Mouse (Mus musculus) layer of hippocampus, postnatal 25 days (tissue): ENCODE results near the gene Fadd. TPM values are rescaled to one million over a fixed set of nuclear protein-coding genes. Genes with fewer than 3 reads are reported as not detected.

Experiments
- DNase-seq, 2 experiments: peaks; one replicate each; pipeline ENCODE4 v3.0.0; 2022; ENCODE audit warnings: mixed read lengths in 2 of 2, low spot score in 1 of 2; ENCODE audit errors: extremely low spot score in 1 of 2
- total RNA-seq, 2 experiments: library from RNA; stranded (reverse); gene quantifications; 2 replicates each; pipeline ENCODE4 v1.2.3; 2021

Gene Fadd
- total RNA-seq = 1 to 10 TPM; 2.0 to 2.2 TPM

GRCm38 (mm10) chr7:144582284-144582980 lies at the start of gene Fadd:
Gene Fadd, minus strand, starts transcription at chr7:144582463.
- peak; percentile 89 to 93 for DNase-seq

- DNase-seq = no peak
Observed at GRCm38 (mm10) chr7:144630622-144631021, 48.4 kb upstream of the Fadd start.

GRCm38 (mm10) chr7:144628334-144628915 lies 46.2 kb upstream of the Fadd start:
- DNase-seq = no peak

- no peak for DNase-seq
Observed at GRCm38 (mm10) chr7:144627606-144628333, 45.5 kb upstream of the Fadd start.

GRCm38 (mm10) chr7:144626042-144626441 lies 43.8 kb upstream of the Fadd start:
- no peak for DNase-seq

- DNase-seq = peak; percentile 11 to 14
Observed at GRCm38 (mm10) chr7:144620721-144621681, 38.7 kb upstream of the Fadd start.

- DNase-seq = no peak
Observed at GRCm38 (mm10) chr7:144620315-144620714, 38.1 kb upstream of the Fadd start.

GRCm38 (mm10) chr7:144615343-144615742 lies 33.1 kb upstream of the Fadd start:
- no peak for DNase-seq

GRCm38 (mm10) chr7:144612829-144613228 lies 30.6 kb upstream of the Fadd start:
- DNase-seq = no peak

GRCm38 (mm10) chr7:144612351-144612750 lies 30.1 kb upstream of the Fadd start:
- DNase-seq = no peak

GRCm38 (mm10) chr7:144611595-144611994 lies 29.3 kb upstream of the Fadd start:
- DNase-seq = no peak

GRCm38 (mm10) chr7:144609568-144609967 lies 27.3 kb upstream of the Fadd start:
- no peak for DNase-seq

GRCm38 (mm10) chr7:144607862-144608261 lies 25.6 kb upstream of the Fadd start:
- DNase-seq = no peak

- DNase-seq = no peak
Observed at GRCm38 (mm10) chr7:144604735-144605134, 22.5 kb upstream of the Fadd start.

- no peak for DNase-seq
Observed at GRCm38 (mm10) chr7:144604291-144604690, 22.0 kb upstream of the Fadd start.

GRCm38 (mm10) chr7:144600333-144600900 lies 18.2 kb upstream of the Fadd start:
- DNase-seq = no peak

GRCm38 (mm10) chr7:144589508-144589907 lies 7.2 kb upstream of the Fadd start:
- no peak for DNase-seq

- DNase-seq = peak; percentile 44 to 70
Observed at GRCm38 (mm10) chr7:144587291-144587690, 5.0 kb upstream of the Fadd start.

- DNase-seq = peak; percentile 53 to 79
Observed at GRCm38 (mm10) chr7:144585648-144586047, 3.4 kb upstream of the Fadd start.

GRCm38 (mm10) chr7:144583619-144584018 lies 1.4 kb upstream of the Fadd start:
- DNase-seq = peak; percentile 24 to 55
